Mouse (Mus musculus) layer of hippocampus, adult 8-10 months (tissue): ENCODE data around the gene Oprm1. TPM values are rescaled to one million over a fixed set of nuclear protein-coding genes. Genes with fewer than 3 reads are reported as not detected.

Experiments
- DNase-seq, 2 experiments: peaks; one replicate each; pipeline ENCODE4 v3.0.0; 2022; ENCODE audit warnings: low spot score in 2 of 2
- total RNA-seq, 4 experiments: library from RNA; stranded (reverse); gene quantifications; 2 replicates each; pipeline ENCODE4 v1.2.4; 2022

Gene Oprm1
- total RNA-seq, 4 experiments from 2014 or later: 3.4 to 7.9 (median 6.3) TPM

DNA sequence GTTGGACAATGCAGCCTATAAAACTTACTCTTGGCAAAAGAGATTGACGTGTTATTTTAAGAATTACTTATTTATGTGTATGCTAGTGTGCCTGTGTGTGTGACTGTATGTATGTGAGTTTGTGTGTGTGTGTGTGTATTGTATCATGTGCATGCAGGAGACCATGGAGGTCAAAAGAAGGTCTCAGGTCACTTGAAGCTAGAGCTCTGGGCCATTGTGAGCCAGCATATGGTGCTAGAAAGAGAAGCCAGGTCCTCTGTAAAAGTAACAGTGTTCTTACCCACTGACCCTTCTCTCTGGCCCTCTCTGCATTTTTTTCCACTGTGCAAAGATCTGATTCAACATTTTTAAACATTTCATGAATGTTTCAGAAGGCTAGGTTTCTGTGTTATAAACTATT lies 319.7 kb downstream of the Oprm1 start:
- DNase-seq: no peak

Other genes starting within 250 kb of the Oprm1 start
- not detected for gene Gm10945, start 3.3 kb downstream of the Oprm1 start, total RNA-seq